Mouse (Mus musculus) megakaryocyte progenitor cell, adult 5-6 weeks (primary cell): ENCODE data around the gene Zdhhc21. TPM values are rescaled to one million over a fixed set of nuclear protein-coding genes. Genes with fewer than 3 reads are reported as not detected.

ENCODE experiments used
- ATAC-seq: replicated peaks from 2 replicates; pipeline ENCODE4 v1.8.0; 2016; ENCODE audit warnings: mild to moderate bottlenecking, moderate TSS enrichment, inconsistent platforms; ENCODE audit not compliant: poor library complexity
- total RNA-seq, 2 experiments: library from RNA; stranded (forward) in 1 of 2; stranded (reverse) in 1 of 2; fragments of 157-497, 149-512 nt in 1 of 2; fragments of 200-1000 nt in 1 of 2; gene quantifications; 2 replicates each; pipeline versions ENCODE4 v1.2.3 to v1.2.4; 2015 to 2017

The Zdhhc21 gene
- total RNA-seq (2015) = 30.4 and 34.9 TPM in 2 replicates
- 19.9 and 21.6 TPM in 2 replicates for total RNA-seq (2017)

DNA sequence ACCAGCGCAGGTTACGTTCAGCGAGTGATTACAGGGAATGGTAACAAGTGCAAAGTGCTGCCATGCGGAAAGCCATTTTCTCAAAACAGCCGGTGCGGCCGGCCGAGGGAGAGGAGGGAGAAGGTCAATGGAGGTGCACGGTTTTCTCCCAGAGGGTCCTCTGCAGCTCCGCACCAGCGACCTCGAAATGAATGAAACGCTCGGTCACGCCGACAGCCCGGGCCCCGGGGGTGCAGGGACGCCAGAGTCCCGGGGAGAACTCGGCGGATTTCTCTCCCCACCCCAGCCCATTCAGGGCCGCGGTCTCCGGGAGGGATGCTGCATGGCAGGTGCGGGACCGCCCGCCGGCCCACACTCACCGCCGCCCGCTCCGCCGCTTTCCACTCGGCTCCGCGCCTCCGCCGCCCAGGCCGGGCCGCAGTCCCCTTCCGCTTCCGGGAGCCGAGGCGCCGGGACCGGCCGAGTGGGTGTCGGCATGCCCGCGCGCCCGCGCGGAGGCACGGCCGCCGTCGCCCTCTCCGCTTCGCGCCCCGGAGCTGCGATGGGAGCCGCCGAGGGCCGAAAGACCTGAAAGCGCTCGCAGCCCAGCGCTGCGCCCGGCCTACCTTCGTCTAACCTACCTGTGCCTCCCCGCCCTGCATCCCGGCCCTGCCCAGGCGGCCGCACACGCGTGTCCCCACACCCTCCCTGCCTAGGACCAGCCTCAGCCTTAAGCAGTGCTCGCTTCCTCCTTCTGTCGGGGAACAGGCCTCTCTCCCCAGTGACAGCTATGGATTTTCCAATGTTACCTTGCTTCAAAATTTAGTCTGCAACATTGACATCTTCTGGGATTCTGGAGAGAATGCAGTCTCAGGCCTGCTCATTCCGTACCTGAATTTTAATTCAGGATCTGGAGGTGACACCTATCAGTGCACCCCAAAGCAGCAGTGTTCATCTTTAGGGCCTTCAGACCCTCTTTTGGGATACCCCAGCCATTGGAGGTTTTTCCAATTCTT lies at the start of gene Zdhhc21:
Zdhhc21 (minus strand) TSS at position 828 of the 995 bp plus-strand sequence.
- peak; percentile 75 for ATAC-seq

DNA sequence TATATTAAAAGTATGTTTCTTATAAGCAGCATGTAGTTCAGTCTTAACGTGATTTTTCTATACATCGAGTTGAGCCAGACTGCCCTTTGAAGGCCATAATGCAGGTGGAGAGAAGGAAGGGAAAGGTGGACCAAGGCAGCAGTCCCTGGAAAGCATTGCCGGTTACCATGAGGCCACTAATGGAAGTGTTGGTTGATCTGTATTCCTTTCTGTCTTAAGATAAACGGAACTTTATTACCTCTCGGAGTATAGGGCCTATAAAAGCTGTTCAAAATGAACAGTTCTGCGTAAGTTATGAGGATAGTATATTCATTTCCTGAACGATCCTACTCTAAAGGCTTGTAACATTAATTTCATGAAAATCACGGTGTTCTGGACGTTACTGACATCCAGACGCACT lies 35.5 kb upstream of the Zdhhc21 start:
- ATAC-seq = no peak

DNA sequence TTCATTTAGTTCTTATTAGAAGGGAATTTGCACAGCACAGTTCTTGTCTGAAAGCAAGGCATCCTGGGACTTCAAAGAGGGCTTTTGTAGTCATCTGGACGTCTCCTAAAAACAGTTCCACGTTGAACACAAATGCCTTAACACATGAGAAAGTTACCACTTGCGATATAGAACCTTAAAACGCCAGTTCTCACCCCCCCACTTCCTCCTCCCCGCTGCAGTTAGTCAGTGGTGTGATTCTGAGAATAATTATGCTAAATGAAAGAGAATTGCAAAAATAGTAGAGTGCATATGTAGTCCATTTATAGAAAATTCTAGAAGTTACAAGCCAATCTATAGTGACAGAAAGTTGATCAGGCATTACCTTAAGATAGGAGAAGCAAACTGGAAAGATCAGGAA lies 32.5 kb upstream of the Zdhhc21 start:
- no peak for ATAC-seq

DNA sequence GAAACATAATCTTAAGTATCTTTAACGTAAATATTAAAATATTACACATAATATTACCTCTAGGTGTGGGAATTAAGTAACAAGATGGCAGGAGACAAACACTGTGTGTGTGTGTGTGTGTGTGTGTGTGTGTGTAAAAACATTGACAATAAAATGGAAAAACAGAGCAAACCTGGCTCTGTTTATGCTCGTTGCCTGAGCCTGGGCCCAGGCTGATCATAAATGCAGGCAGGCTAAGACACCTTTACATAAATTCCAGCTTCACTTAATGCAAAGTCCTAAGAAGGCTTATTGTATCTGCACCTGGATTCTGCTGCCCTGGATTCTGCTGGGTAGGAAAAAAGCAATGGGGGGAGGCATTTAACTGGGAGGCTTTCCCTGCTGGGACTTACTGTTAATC lies 31.8 kb upstream of the Zdhhc21 start:
- ATAC-seq = no peak

DNA sequence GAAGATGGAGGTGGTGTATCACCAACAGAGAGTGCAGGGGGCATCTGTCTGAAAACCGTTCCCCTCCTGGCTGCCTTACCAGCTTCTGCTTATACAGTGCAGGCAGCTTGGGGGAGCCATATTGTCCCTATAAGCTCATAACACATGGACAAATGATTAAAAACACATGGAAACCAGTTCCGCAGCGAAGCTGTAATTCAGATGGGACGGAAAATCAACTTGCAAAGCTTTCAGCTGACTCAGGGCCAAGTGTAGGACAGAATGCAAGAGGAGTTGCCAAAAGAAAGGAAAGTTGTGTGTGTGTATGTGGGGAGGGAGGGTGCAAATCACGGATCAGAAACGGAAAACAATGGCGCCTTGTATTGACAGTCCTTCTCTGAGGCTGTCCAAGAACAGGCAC lies 31.3 kb upstream of the Zdhhc21 start:
- ATAC-seq = no peak

DNA sequence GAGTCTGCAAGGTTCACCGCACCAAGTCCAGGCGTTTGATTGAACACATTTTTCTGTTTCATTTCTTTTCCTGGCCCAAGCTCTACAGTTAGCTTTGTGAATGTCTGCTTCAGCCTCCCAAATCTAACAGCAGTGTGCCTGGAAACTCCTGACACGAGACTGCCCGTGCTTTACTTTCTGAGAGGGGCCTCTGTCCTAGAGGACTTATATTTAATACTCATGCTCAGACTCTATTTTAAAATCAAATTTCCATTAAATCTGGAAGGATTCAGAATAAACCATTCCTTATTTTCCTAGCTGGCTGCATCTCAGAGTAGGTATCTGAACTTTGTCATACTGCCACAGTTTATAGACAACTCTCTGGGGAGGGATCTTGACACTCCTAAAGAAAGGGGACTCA lies 30.8 kb upstream of the Zdhhc21 start:
- ATAC-seq = no peak

DNA sequence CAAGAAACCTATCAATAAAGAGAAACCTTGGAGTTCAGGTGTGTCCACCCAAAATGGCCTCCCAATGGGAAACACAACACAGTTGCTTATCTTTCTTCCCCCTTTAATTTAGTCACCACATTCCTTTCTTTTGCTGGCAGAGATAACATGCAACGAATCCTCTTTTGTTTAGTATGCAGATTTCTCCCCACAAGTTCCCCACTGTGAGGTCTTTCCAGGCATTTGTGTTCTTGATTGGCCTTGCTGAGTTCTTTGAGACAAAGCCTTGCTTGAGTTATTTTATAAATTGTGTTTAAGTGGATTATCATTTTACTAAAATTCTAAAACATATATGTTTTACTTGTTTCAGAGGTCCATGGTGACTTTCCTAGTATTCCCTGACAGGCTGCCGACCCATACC lies 26.4 kb upstream of the Zdhhc21 start:
- no peak for ATAC-seq

DNA sequence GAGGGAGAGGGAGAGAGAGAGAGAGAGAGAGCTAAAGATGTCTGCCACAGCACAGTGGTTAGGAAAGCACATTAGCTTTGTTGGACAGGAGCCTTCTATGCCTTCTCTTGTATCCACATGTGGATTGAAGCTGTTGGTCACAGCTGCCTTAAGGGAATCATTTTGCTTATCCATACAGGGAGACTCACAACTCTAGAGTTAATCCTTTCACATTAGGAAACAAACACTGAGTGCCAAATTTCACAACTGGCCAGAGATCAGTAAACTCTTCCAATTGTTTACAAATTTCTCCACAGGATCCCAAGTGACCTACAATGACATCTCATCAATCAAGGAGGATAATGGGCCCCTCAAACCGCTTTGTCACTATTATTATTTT lies 25.8 kb upstream of the Zdhhc21 start:
- ATAC-seq = no peak

DNA sequence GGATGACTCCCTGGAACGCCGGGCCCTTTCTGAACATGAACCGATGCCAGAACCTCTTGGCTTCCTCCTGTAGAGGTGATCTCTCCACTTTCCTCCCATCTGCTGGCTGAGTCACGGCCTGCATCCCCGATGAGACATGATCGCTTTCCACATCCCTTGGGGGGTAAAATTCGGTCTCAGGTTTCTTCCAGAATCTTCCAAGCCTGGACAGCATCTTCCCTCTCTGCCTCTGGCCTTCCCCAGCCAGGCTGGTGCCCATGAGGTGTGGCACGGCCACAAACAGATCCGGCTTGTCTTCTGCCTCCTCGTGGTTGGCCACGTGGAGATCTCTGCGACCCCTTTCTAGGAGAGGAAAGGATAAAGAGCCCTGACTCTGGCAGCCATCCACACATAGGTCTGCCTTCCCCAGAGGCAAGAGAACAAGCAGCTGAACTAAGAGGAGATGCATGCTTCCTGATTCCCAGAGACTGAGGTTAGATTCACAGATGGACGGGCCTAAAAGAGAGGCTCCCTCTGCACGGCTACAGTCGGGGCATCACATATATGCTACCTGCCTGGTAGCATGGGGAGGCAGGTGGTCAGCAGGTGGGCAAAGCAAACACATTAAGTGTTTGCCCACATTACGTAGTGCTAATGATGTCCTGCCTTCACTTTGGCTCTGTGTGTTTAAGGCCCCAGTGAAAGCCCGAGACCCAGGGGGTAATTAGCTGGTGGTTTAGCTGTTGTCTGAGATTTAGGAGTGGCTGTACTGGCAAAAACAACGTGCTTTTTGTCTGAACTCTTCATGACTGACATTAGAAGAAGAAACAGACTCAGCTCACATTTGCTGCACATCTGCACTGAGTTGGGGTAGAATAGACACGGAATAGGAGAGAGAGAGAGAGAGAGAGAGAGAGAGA lies 25.1 kb upstream of the Zdhhc21 start, which contains the start of gene Cer1:
Cer1 (minus strand) TSS at position 513 of the 899 bp plus-strand sequence.
- no peak for ATAC-seq

DNA sequence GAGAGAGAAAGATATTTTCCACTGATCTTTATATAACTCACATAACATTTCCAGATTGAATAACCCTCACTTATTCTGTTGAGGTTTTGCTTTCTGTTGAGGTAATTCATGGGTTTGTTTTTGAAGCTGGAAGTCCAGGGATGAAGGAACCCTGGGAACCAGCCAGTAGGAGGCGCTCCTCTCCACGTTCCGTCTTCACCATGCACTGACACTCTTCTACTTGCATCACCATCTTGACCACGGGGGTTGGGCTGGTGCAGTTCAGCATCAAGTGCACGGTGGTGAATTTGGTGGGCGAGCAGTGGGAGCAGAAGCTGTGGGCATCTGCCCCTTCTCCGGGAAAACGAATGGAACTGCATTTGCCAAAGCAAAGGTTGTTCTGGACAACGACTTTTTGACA lies 22.7 kb upstream of the Zdhhc21 start:
- ATAC-seq = 0 out of 2 replicates have a peak, but pooled peaks have one; percentile 37

DNA sequence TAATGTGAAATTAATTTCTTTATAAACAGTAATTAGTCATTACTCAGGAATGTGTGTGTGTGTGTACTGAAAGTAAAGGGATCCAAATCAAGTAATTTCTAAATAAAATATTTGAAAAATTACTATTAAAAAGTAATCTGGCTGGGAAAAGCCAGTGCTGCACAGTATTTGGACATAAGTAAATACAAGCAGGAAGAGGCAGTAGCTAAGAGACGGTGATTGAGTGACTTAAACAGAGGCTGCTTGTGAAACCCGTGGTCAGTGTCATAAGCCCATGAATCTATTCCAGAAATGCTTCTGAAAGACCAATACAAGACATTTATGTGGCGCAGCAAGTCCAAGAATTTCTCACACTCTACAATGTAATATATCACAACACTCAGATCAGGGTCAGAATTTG lies 21.6 kb upstream of the Zdhhc21 start:
- no peak for ATAC-seq

DNA sequence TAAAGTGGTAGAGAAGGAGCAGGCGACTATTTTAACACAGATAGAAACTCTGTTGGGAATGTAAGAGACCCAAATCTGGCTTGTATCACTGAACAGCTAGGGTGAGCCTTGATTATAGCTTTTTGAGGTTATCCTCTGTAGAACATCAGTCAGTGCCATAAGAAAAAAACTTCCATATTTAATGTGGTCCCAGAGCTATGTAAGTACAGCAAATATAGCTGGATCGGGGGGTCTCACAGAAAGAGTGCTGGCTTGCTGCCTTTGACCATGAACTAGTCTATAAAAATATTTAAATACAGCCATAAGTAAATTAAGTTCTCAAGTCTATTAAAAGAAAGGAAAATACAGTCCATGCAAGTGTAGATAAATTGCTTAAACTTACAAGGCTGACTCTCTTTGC lies 20.5 kb upstream of the Zdhhc21 start:
- no peak for ATAC-seq

DNA sequence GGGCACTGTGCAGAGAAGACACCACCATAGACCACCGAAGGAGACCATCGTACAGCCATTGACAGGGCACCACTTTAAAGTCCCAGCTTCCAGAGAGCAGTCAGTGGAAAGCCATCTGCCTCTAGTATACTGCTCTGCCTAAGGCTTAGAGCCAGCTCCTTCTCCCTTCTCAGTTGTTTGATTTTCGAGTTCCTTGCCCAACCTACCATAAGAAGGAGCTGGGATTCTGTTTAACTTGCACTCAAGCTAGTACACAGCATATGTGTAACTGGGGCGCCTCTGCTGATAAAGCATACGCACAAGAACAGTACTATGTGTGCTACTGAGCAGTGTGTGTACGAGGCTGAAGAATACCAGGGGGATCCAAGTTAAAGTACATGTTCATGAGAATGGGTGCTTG lies 19.4 kb upstream of the Zdhhc21 start:
- no peak for ATAC-seq

DNA sequence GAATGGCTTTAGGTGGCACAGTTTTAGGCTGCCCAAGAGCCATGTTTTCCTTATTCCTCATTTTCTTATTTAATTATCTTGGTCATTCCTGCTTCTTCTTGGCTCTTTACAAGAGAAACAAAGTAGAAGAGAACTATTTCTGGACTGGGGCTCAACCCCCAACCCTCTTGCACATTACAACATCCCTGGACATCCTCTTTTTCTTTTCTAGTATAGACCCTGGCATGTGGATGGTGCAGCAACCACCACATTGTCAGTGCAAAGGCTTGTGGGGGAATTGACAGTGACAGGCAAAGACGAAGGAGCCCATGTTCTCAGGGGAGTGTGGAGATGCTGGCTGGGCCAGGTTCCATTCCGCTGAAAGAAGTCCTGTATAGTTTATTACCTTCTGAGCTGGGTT lies 16.9 kb upstream of the Zdhhc21 start:
- peak; percentile 96 for ATAC-seq

DNA sequence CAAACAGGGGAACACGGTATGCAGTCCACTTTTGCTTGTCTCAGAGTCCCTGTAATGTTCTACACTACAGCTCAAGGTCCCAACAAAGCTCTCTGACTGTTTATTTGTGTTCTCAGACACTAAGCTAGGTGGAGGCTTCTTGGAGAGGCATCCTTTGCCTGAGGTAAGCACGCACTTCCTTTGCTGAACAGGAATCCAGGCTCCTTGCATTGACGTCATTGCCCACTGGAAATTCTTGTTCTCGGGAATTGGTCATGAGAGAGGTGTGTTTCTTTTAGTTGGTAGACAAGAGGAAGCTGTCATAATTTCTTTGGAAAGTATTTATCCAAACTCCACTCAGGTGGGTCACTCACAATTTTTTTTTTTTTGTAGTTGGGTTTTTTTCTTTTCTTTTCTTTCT lies 15.8 kb upstream of the Zdhhc21 start:
- no peak for ATAC-seq

DNA sequence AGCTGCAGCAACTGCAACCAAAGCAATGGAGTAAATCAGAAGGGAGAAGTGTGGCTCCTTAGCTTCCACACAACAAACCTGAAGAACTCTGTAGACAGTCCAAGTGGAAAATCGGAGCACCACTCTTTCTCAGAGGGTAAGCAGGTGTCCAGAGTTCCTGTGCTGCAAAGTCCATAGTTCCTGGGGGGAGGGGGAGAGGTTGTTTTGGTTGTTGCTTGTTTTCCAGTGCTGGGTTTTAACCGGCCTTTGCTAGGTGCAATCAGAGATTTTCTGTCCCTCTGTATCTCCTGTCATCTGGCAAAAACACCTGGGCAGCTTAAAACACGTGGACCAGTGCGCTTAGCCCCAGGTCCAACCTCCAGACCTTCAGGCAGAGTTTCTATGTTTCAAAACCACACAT lies 15.0 kb upstream of the Zdhhc21 start:
- ATAC-seq = no peak

DNA sequence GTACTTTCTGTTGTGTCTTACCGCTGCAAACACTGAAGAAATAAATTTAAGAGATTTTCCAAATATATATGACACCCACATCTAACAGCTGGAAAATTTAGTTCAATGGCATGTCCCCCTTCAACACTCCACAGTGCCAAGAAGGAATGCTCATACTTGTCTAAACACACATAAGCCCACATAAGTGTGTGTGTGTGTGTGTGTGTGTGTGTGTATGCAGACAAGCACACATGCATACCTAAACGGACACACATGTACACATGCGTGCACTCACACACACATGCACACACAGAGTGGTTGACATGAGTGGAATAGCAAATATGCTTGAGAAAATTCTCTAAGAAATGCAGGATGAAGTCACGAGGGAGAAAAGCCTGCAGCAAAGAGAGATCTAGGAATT lies 12.8 kb upstream of the Zdhhc21 start:
- ATAC-seq = no peak

DNA sequence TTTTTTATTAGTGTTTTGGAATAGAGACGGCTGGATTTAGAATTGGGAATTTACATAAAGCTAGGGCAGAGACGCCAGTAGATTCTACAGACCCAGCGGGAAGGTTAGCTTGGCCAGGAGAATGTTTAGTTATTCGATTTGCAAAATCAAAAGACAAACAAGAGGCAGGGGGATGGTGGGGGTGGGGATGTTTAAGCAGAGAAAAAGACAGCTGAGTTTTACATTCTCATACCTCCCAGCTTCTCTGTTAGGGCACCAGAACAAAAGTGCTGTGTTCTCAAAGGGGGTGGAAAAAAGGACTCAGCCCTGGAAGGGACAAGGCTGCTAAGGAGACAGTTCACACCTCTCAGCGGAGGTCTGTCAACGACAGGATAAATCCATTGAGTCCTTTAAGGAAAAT lies 12.4 kb upstream of the Zdhhc21 start:
- no peak for ATAC-seq

DNA sequence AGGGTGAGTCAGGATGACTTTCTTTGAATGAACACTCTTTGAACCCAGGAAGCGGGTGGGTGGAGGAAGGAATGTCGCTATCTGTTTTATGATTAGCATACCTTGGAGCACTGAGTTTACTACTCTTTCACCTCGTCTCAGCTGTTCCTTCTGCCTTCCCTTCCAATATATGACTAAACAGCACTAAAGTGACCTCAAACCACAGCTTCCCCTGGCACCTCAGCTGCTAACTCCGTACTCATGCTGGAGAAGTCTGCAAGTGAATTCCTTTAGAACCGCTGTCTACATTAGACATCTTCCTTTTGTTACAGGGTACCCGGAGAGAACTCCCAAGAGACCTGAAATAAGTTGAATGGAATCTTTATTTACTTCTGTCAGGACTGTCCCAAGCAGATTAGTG lies 11.2 kb upstream of the Zdhhc21 start:
- ATAC-seq = peak; percentile 90

DNA sequence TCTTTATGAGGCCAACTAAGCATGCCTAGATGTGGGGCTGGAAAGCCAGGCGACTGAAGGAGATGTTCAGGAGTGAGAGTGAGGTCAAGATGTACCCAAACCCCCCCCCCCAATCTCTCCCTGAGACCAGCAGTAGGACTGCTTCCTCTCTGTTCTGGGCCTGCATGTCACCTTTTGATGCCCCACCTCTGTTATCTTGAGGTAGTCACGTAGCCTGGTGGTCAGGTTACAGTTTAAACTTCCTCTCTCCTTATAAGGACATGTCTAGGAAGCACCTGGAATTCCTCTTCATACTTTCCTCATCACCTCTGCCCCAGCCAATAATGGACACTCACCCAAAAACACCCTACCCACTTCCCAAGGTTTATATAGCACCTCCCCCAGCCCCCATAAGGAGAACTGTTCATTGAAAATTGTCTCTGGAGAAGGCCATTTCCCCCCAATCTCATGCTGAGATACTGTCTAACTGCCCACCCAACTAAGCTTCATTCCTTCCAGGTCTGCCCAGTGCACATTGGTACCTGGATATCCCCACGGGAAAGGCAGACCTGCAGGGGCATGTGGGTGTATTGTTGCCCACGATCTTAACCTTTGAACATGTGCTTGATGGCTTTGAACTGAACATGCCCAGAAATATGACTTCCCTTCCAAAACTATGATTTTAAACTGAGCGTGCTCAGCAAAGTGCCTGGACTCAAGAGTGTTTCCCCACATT lies 8.1 kb upstream of the Zdhhc21 start:
- ATAC-seq = no peak

DNA sequence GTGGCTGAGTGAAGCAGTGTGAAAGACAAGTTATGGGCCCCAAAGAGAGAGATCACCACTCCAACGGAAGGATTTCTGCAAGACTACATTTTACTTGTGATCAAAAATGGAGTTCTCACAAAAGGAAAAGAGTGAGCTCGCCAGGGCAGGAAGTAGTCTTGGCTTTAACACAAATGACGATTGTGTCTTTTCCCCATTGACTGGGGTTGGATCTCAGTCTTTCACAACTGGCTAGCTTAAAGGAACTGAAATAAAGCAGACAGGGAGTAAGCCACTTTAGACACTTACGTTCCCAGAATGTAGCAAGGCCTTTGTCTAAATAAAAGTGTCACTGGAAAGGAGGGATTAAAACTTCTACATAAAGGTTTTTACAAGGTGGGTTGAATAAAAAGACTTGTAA lies 7.4 kb upstream of the Zdhhc21 start:
- peak; percentile 76 for ATAC-seq
